Mouse (Mus musculus) cerebellum, adult 2 months (tissue): ENCODE measurements at regions not wholly inside any gene's neighbourhood (a gene's known extent, or its start where the extent isn't known, plus 50 kb on each side); places are given as distances from the start of the nearest gene placed in this dataset.

Source experiments
- CTCF ChIP-seq: fragments of 200-500 bp; IDR thresholded peaks from 2 replicates; pipeline ENCODE4 v1.5.1; 2011; ENCODE audit warnings: low read depth, mild to moderate bottlenecking, control low read depth, low read length, moderate library complexity, borderline replicate concordance; ENCODE audit not compliant: insufficient read depth
- POLR2A ChIP-seq: fragments of 200-500 bp; IDR thresholded peaks from 2 replicates; pipeline ENCODE4 v1.6.1; 2011; ENCODE audit warnings: low read length, control low read depth, borderline replicate concordance; ENCODE audit not compliant: insufficient read depth

DNA sequence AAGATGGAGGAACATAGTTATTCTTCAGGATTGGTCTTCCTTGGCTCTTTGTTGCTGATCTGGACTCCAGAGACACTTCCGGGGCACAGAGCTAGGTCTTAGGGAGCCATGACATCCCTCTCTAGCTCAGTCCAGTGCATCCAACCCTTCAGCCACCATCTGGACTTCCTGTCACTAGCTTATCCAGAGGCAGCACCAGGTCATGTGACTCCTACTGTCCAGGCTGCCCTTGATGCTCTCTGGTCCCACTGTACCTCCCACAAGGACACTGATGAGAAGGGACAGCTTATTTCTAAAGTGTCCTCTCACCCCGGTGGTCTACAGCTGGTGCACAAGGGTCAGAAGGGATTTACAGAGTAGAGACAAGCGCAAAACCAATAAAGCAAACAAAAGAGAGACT, 400.7 kb upstream of the Kcnab2 start:
- no peak for TF ChIP-seq POLR2A
- TF ChIP-seq CTCF: no peak
